Mouse (Mus musculus): ENCODE measurements around the gene Lsm4. TPM values are rescaled to one million over a fixed set of nuclear protein-coding genes. Genes with fewer than 3 reads are reported as not detected.

Lsm4 gene
- polyA plus RNA-seq, 1 experiment from 2014 or later = 388 TPM

- Histone ChIP-seq H3K9ac (ENCODE audit: low read length) (peak overlapping the region; percentile 52), H3K27me3 (ENCODE audit: control insufficient read depth, insufficient read depth, low read length) (no peaks in the 10 kb centered on the region), H3K4me2 (ENCODE audit: low read depth, severe bottlenecking) (peak overlapping the region; percentile 45), H3K27ac (replicated peaks; ENCODE audit: low read depth, low read length) (peak overlapping the region; percentile 82), H3K4me3 (ENCODE audit: low read depth, low read length) (no peak overlapping the region; the same call in 1 of the 2 replicates), H3K36me3 (ENCODE audit: control insufficient read depth, insufficient read depth, low read length) (no peaks in the 10 kb centered on the region), H3K4me1 (ENCODE audit: control insufficient read depth, insufficient read depth, low read length) (peaks cover 43% of the 10 kb centered on the region), H3K9me3 (ENCODE audit: control insufficient read depth, low read length) (no peaks in the 10 kb centered on the region)
- DNase-seq (ENCODE audit: low spot score) (peak; percentile 50), ATAC-seq (ENCODE audit: insufficient number of reproducible peaks, low FRiP score, low TSS enrichment, low read depth) (no peak)
- 13% methylated on average over 4 of the region's 4 CpGs for WGBS
Measured at GRCm38 (mm10) chr8:70696946-70697345, 23.9 kb downstream of the Lsm4 start.

- Histone ChIP-seq H3K27me3 (ENCODE audit: control insufficient read depth, insufficient read depth, low read length) (no peaks in the 10 kb centered on the region), H3K4me1 (ENCODE audit: control insufficient read depth, insufficient read depth, low read length) (peaks cover 38% of the 10 kb centered on the region), H3K9ac (ENCODE audit: low read length) (peak overlapping the region; percentile 96; the same call in 1 of the 2 replicates), H3K4me2 (ENCODE audit: low read depth, severe bottlenecking) (peak overlapping the region; percentile 82), H3K27ac (replicated peaks; ENCODE audit: low read depth, low read length) (peak overlapping the region; percentile 82), H3K4me3 (ENCODE audit: low read depth, low read length) (peak overlapping the region; percentile 95; the same call in 1 of the 2 replicates), H3K36me3 (ENCODE audit: control insufficient read depth, insufficient read depth, low read length) (no peaks in the 10 kb centered on the region), H3K9me3 (ENCODE audit: control insufficient read depth, low read length) (no peaks in the 10 kb centered on the region)
- DNase-seq (ENCODE audit: low spot score) (no peak), ATAC-seq (ENCODE audit: insufficient number of reproducible peaks, low FRiP score, low TSS enrichment, low read depth) (no peak)
- 75% methylated on average over 12 of the region's 12 CpGs for WGBS
Measured at GRCm38 (mm10) chr8:70697366-70698250, 24.6 kb downstream of the Lsm4 start.

DNA sequence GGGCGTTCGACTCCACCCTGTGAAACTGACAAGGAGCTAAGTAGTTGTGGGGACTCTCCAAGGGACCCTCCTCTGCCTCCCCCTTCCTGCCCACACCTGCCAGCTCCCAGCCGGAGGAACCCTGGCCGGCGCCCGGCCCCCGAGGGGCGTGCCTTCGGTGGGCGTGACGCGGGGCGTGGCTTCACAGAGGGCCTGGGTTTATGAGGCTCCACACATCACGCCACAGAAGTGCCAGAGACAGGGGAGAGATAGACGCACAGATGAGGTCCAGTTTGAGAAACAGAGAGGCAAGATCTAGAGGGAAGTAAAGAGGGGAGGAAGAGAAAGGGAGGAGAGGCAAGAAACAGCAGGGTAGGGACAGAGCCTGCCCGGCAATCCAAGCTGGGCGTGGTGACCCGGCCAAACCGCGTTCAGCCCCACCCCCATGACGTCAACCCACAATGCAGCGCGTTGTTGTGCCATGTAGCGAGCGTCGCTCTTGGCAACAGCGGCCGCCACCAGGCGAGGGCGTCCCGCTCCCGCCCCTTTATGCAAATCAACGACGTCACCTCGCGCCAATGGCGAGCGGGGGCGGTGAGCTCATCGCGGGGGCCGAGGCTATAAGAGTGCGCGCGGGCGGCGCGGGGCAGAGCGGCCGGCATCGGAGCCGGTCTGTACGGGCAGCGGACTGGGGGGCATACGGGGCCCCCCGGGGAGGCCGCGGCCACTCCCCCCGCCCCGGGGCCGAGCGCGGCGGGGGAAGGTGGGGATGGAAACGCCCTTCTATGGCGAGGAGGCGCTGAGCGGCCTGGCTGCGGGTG lies 25.5 kb downstream of the Lsm4 start, which contains the start of gene Jund:
TSS of gene Jund (plus strand) at position 640 of the 800 bp plus-strand sequence.
- H3K4me2 ChIP-seq (ENCODE audit: low read depth, severe bottlenecking) = peak within 1 kb of the TSS; percentile 82
- WGBS = under 1% methylated on average over 69 of the region's 69 CpGs
- peak; percentile 82 for ATAC-seq (ENCODE audit: insufficient number of reproducible peaks, low FRiP score, low TSS enrichment, low read depth)
- H3K27me3 ChIP-seq (ENCODE audit: control insufficient read depth, insufficient read depth, low read length) = no peaks in the 10 kb centered on the region
- H3K27ac ChIP-seq (replicated peaks; ENCODE audit: low read depth, low read length) = peak within 1 kb of the TSS; percentile 97
- H3K4me1 ChIP-seq (ENCODE audit: control insufficient read depth, insufficient read depth, low read length) = peaks cover 37% of the 10 kb centered on the region
- no peaks in the 10 kb centered on the region for H3K9me3 ChIP-seq (ENCODE audit: control insufficient read depth, low read length)
- peak within 1 kb of the TSS; percentile 96 for H3K9ac ChIP-seq (ENCODE audit: low read length)
- peak; percentile 100 for DNase-seq (ENCODE audit: low spot score)
- H3K36me3 ChIP-seq (ENCODE audit: control insufficient read depth, insufficient read depth, low read length) = peaks cover 4% of the 10 kb centered on the region; the same call in 1 of the 2 replicates
- H3K4me3 ChIP-seq (ENCODE audit: low read depth, low read length) = peak within 1 kb of the TSS; percentile 95

- Histone ChIP-seq H3K9ac (ENCODE audit: low read length) (peak overlapping the region; percentile 96), H3K4me2 (ENCODE audit: low read depth, severe bottlenecking) (peak overlapping the region; percentile 82), H3K4me3 (ENCODE audit: low read depth, low read length) (peak overlapping the region; percentile 95), H3K27me3 (ENCODE audit: control insufficient read depth, insufficient read depth, low read length) (no peaks in the 10 kb centered on the region), H3K9me3 (ENCODE audit: control insufficient read depth, low read length) (no peaks in the 10 kb centered on the region), H3K27ac (replicated peaks; ENCODE audit: low read depth, low read length) (peak overlapping the region; percentile 97), H3K36me3 (ENCODE audit: control insufficient read depth, insufficient read depth, low read length) (peaks cover 4% of the 10 kb centered on the region; the same call in 1 of the 2 replicates), H3K4me1 (ENCODE audit: control insufficient read depth, insufficient read depth, low read length) (peaks cover 36% of the 10 kb centered on the region)
- under 1% methylated on average over 86 of the region's 89 CpGs for WGBS
- 0 out of 2 replicates have a peak, but pooled peaks have one; percentile 1 for ATAC-seq (ENCODE audit: insufficient number of reproducible peaks, low FRiP score, low TSS enrichment, low read depth)
- DNase-seq (ENCODE audit: low spot score) = peak; percentile 78
Measured at GRCm38 (mm10) chr8:70699116-70699833, 26.2 kb downstream of the Lsm4 start.

GRCm38 (mm10) chr8:70699834-70700554 lies 26.9 kb downstream of the Lsm4 start:
- DNase-seq (ENCODE audit: low spot score) (peak; percentile 86), ATAC-seq (ENCODE audit: insufficient number of reproducible peaks, low FRiP score, low TSS enrichment, low read depth) (no peak)
- no peaks in the 10 kb centered on the region for H3K9me3 ChIP-seq (ENCODE audit: control insufficient read depth, low read length)
- no peaks in the 10 kb centered on the region for H3K27me3 ChIP-seq (ENCODE audit: control insufficient read depth, insufficient read depth, low read length)
- peak overlapping the region; percentile 82 for H3K4me2 ChIP-seq (ENCODE audit: low read depth, severe bottlenecking)
- peak overlapping the region; percentile 95 for H3K4me3 ChIP-seq (ENCODE audit: low read depth, low read length)
- H3K9ac ChIP-seq (ENCODE audit: low read length) = peak overlapping the region; percentile 96
- under 1% methylated on average over 59 of the region's 59 CpGs for WGBS
- H3K36me3 ChIP-seq (ENCODE audit: control insufficient read depth, insufficient read depth, low read length) = peaks cover 4% of the 10 kb centered on the region; the same call in 1 of the 2 replicates
- H3K27ac ChIP-seq (replicated peaks; ENCODE audit: low read depth, low read length) = peak overlapping the region; percentile 97
- H3K4me1 ChIP-seq (ENCODE audit: control insufficient read depth, insufficient read depth, low read length) = peaks cover 34% of the 10 kb centered on the region

DNA sequence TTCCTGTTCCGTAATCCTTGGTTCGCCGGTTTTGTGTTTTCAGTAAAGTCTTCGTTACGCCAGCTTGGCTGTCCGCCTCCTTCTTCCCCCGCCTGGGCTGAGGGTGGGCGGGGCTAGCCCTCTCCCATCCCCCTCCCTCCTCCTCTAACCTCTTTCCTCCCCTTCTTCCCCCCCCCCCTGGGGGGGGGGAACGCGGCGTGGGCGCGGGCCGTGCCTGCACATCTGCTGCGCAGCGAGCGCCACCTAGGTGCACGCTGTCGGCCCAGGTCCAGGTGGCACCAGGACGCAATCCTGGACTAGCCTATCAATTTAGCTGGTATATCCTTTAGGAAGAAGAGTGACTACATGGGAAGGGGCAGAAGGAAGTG lies 27.5 kb downstream of the Lsm4 start:
- peak; percentile 4; the same call in 1 of the 2 replicates for ATAC-seq (ENCODE audit: insufficient number of reproducible peaks, low FRiP score, low TSS enrichment, low read depth)
- H3K4me1 ChIP-seq (ENCODE audit: control insufficient read depth, insufficient read depth, low read length) = peaks cover 29% of the 10 kb centered on the region

DNA sequence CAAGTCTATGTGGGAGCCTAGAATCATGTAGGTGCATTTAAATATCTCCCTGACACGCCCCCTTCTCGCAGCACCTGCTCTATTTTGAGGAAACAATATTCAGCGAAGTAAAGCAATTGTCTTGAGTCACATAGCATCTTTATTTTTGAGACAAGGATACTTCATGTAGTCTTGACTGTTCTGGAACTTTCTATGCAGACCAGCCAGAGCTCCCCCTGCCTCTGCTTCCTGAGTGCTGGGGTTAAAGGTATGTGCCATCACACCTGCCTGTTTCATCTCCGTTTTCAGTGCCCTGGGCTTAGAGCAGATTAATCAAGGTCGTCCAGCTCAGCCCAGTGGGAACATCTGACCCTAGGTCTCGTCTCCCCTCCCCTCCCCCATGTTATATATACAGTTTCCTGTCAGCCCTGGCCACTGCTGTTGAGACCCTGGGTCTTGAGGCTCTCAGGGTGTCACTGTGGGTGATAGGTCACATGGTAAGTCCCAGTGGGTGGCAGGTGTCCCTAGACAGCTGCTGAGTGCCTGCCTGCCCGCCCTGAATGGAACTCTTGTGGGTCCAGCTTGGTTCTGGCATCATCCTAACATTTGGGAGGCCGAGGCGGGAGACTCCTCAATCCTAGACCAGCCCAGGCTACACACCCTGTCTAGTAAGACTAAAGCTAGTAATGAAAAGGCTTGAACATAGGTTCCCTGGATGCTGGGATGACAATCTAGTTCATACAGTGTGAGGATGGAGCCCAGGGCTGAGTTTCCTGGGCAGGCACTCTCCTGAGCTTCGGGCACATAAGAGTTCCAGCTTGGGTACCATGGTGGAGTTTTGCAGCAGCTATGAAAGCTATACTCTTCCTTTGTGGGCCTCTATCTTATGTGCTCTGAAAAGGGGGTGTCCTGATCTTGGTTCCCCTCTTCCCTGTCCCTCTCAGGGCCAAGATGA lies 28.3 kb downstream of the Lsm4 start:
- H3K27me3 ChIP-seq (ENCODE audit: control insufficient read depth, insufficient read depth, low read length) = no peaks in the 10 kb centered on the region
- no peak for DNase-seq (ENCODE audit: low spot score)
- peak overlapping the region; percentile 96 for H3K9ac ChIP-seq (ENCODE audit: low read length)

More for the DNA sequence above, 27.5 kb downstream of the Lsm4 start:
- peak overlapping the region; percentile 82 for H3K4me2 ChIP-seq (ENCODE audit: low read depth, severe bottlenecking)
- DNase-seq (ENCODE audit: low spot score) = peak; percentile 97
- 0% methylated on average over 19 of the region's 20 CpGs for WGBS
- H3K27ac ChIP-seq (replicated peaks; ENCODE audit: low read depth, low read length) = no peak overlapping the region; the same call in 1 of the 2 replicates
- no peaks in the 10 kb centered on the region for H3K27me3 ChIP-seq (ENCODE audit: control insufficient read depth, insufficient read depth, low read length)
- H3K9me3 ChIP-seq (ENCODE audit: control insufficient read depth, low read length) = no peaks in the 10 kb centered on the region
- peak overlapping the region; percentile 96 for H3K9ac ChIP-seq (ENCODE audit: low read length)
- peaks cover 4% of the 10 kb centered on the region; the same call in 1 of the 2 replicates for H3K36me3 ChIP-seq (ENCODE audit: control insufficient read depth, insufficient read depth, low read length)
- H3K4me3 ChIP-seq (ENCODE audit: low read depth, low read length) = peak overlapping the region; percentile 95

More for the DNA sequence above, 28.3 kb downstream of the Lsm4 start:
- WGBS = 55% methylated on average over 10 of the region's 10 CpGs
- Histone ChIP-seq H3K27ac (replicated peaks; ENCODE audit: low read depth, low read length) (no peak overlapping the region; the same call in 1 of the 2 replicates), H3K9me3 (ENCODE audit: control insufficient read depth, low read length) (no peaks in the 10 kb centered on the region), H3K4me2 (ENCODE audit: low read depth, severe bottlenecking) (peak overlapping the region; percentile 82), H3K4me3 (ENCODE audit: low read depth, low read length) (peak overlapping the region; percentile 95), H3K4me1 (ENCODE audit: control insufficient read depth, insufficient read depth, low read length) (peaks cover 21% of the 10 kb centered on the region), H3K36me3 (ENCODE audit: control insufficient read depth, insufficient read depth, low read length) (peaks cover 4% of the 10 kb centered on the region; the same call in 1 of the 2 replicates)
- no peak for ATAC-seq (ENCODE audit: insufficient number of reproducible peaks, low FRiP score, low TSS enrichment, low read depth)

Measured in limb, embryonic 11.5 days (tissue).